Mouse (Mus musculus) CD4-positive, CD25-positive, alpha-beta regulatory T cell (primary cell): ENCODE data around the gene Gtpbp6. TPM values are rescaled to one million over a fixed set of nuclear protein-coding genes. Genes with fewer than 3 reads are reported as not detected.

Experiments
- polyA plus RNA-seq: library from polyadenylated mRNA; unstranded; fragments of 100-300 nt; shearing (Covaris generic); gene quantifications from one replicate; pipeline ENCODE4 v1.2.1, GENCODE M21; 2017

The Gtpbp6 gene
- polyA plus RNA-seq: 68.5 TPM

GRCm38 (mm10) chr5:110107581-110108304 is at the start of gene Gtpbp6:
TSS of gene Gtpbp6 (minus strand) at chr5:110108197.

GRCm38 (mm10) chr5:110135293-110136086 is 27.5 kb upstream of the Gtpbp6 start, which contains the start of gene Chfr:
TSS of gene Chfr (plus strand) at chr5:110135842.

GRCm38 (mm10) chr5:110109991-110110441 is 2.0 kb upstream of the Gtpbp6 start, which contains the start of gene Zfp605:
TSS of gene Zfp605 (plus strand) at chr5:110110092.

GRCm38 (mm10) chr5:110099656-110100580 is 8.1 kb downstream of the Gtpbp6 start, which contains the start of gene Plcxd1:
TSS of gene Plcxd1 (plus strand) at chr5:110099969.

GRCm38 (mm10) chr5:110094030-110094846 is 13.8 kb downstream of the Gtpbp6 start, which contains the start of gene Gm35315:
TSS of gene Gm35315 (minus strand) at chr5:110094420.

GRCm38 (mm10) chr5:110072413-110072812 is 35.6 kb downstream of the Gtpbp6 start, which contains the start of gene Gm17655:
TSS of gene Gm17655 (minus strand) at chr5:110072513.

Other genes with a start within 250 kb of the Gtpbp6 start
- gene Gm15446, start 184.8 kb downstream of the Gtpbp6 start, polyA plus RNA-seq: 16.0 TPM
- 25.4 TPM for gene Zfp932, start 111.7 kb downstream of the Gtpbp6 start, polyA plus RNA-seq
- gene Gm17655, start 35.7 kb downstream of the Gtpbp6 start, polyA plus RNA-seq: 11.7 TPM
- 3.0 TPM for gene Gm35315, start 13.8 kb downstream of the Gtpbp6 start, polyA plus RNA-seq
- gene Plcxd1, start 8.2 kb downstream of the Gtpbp6 start, polyA plus RNA-seq: 2.4 TPM
- gene Zfp605, start 1.9 kb upstream of the Gtpbp6 start, polyA plus RNA-seq: 5.7 TPM
- gene Chfr, start 27.6 kb upstream of the Gtpbp6 start, polyA plus RNA-seq: 68.4 TPM
- 29.1 TPM for gene Golga3, start 68.5 kb upstream of the Gtpbp6 start, polyA plus RNA-seq
- gene Ankle2, start 122.8 kb upstream of the Gtpbp6 start, polyA plus RNA-seq: 51.2 TPM
- gene Pgam5, start 161.7 kb upstream of the Gtpbp6 start, polyA plus RNA-seq: 61.1 TPM
- 4.9 TPM for gene Pxmp2, start 178.0 kb upstream of the Gtpbp6 start, polyA plus RNA-seq
- gene Pole, start 178.1 kb upstream of the Gtpbp6 start, polyA plus RNA-seq: 4.9 TPM
- not detected for gene P2rx2, start 235.0 kb upstream of the Gtpbp6 start, polyA plus RNA-seq
- not detected for gene Lrcol1, start 236.5 kb upstream of the Gtpbp6 start, polyA plus RNA-seq